Mouse (Mus musculus): ENCODE measurements at regions not wholly inside any gene's neighbourhood (a gene's known extent, or its start where the extent isn't known, plus 50 kb on each side); places are given as distances from the start of the nearest gene placed in this dataset.

- H3K9me3 ChIP-seq, result no peaks in the 10 kb centered on the region
- H3K36me3 ChIP-seq, result no peaks in the 10 kb centered on the region
- peaks cover 6% of the 10 kb centered on the region for H3K4me1 ChIP-seq (replicated peaks)
- WGBS, result 93% methylated on average over 3 of the region's 3 CpGs
- H3K4me2 ChIP-seq, result no peak overlapping the region
- ATAC-seq (ENCODE audit: insufficient number of reproducible peaks, insufficient read depth, low FRiP score, low TSS enrichment, low read depth), result no peak
- H3K27me3 ChIP-seq, result no peaks in the 10 kb centered on the region
- H3K27ac ChIP-seq, result no peak overlapping the region
- H3K9ac ChIP-seq (replicated peaks), result no peak overlapping the region
- no peak overlapping the region for H3K4me3 ChIP-seq (replicated peaks)
These were observed 179.7 kb upstream of the Lpp start for GRCm38 (mm10) chr16:24213577-24213976.

- 83% methylated on average over 2 of the region's 2 CpGs for WGBS
These were observed 180.6 kb upstream of the Lpp start for GRCm38 (mm10) chr16:24212702-24213101.

GRCm38 (mm10) chr16:24211588-24211987 lies 181.7 kb upstream of the Lpp start:
- no peak overlapping the region for H3K4me3 ChIP-seq (replicated peaks)
- no peaks in the 10 kb centered on the region for H3K36me3 ChIP-seq
- no peak overlapping the region for H3K9ac ChIP-seq (replicated peaks)
- no peak overlapping the region for H3K4me2 ChIP-seq
- 91% methylated on average over 1 of the region's 1 CpGs for WGBS
- no peaks in the 10 kb centered on the region for H3K4me1 ChIP-seq (replicated peaks)
- H3K9me3 ChIP-seq, result no peaks in the 10 kb centered on the region
- ATAC-seq (ENCODE audit: insufficient number of reproducible peaks, insufficient read depth, low FRiP score, low TSS enrichment, low read depth), result no peak
- no peak overlapping the region for H3K27ac ChIP-seq
- H3K27me3 ChIP-seq, result no peaks in the 10 kb centered on the region

More at GRCm38 (mm10) chr16:24212702-24213101, 180.6 kb upstream of the Lpp start:
- no peaks in the 10 kb centered on the region for H3K9me3 ChIP-seq
- no peak overlapping the region for H3K4me2 ChIP-seq
- H3K4me3 ChIP-seq (replicated peaks), result no peak overlapping the region
- ATAC-seq (ENCODE audit: insufficient number of reproducible peaks, insufficient read depth, low FRiP score, low TSS enrichment, low read depth), result no peak
- H3K9ac ChIP-seq (replicated peaks), result no peak overlapping the region
- H3K4me1 ChIP-seq (replicated peaks), result no peaks in the 10 kb centered on the region
- no peak overlapping the region for H3K27ac ChIP-seq
- no peaks in the 10 kb centered on the region for H3K36me3 ChIP-seq
- H3K27me3 ChIP-seq, result no peaks in the 10 kb centered on the region

- no peaks in the 10 kb centered on the region for H3K9me3 ChIP-seq
- no peak overlapping the region for H3K4me3 ChIP-seq (replicated peaks)
- peaks cover 13% of the 10 kb centered on the region for H3K4me1 ChIP-seq (replicated peaks)
- 49% methylated on average over 2 of the region's 2 CpGs for WGBS
- H3K36me3 ChIP-seq, result no peaks in the 10 kb centered on the region
- no peak overlapping the region for H3K9ac ChIP-seq (replicated peaks)
- no peaks in the 10 kb centered on the region for H3K27me3 ChIP-seq
- ATAC-seq (ENCODE audit: insufficient number of reproducible peaks, insufficient read depth, low FRiP score, low TSS enrichment, low read depth), result no peak
- H3K27ac ChIP-seq, result no peak overlapping the region
- no peak overlapping the region for H3K4me2 ChIP-seq
These were observed 184.4 kb upstream of the Lpp start for GRCm38 (mm10) chr16:24208876-24209275.

- Histone ChIP-seq H3K27ac (no peak overlapping the region), H3K4me3 (replicated peaks) (no peak overlapping the region), H3K9me3 (no peaks in the 10 kb centered on the region), H3K9ac (replicated peaks) (no peak overlapping the region), H3K4me2 (no peak overlapping the region), H3K27me3 (no peaks in the 10 kb centered on the region), H3K36me3 (no peaks in the 10 kb centered on the region), H3K4me1 (replicated peaks) (peaks cover 13% of the 10 kb centered on the region)
- 96% methylated on average over 2 of the region's 2 CpGs for WGBS
- ATAC-seq (ENCODE audit: insufficient number of reproducible peaks, insufficient read depth, low FRiP score, low TSS enrichment, low read depth), result no peak
These were observed 185.2 kb upstream of the Lpp start for GRCm38 (mm10) chr16:24208118-24208517.

GRCm38 (mm10) chr16:24207056-24207455 lies 186.3 kb upstream of the Lpp start:
- H3K27ac ChIP-seq, result no peak overlapping the region
- H3K27me3 ChIP-seq, result no peaks in the 10 kb centered on the region
- no peaks in the 10 kb centered on the region for H3K36me3 ChIP-seq
- H3K9ac ChIP-seq (replicated peaks), result no peak overlapping the region
- no peak overlapping the region for H3K4me2 ChIP-seq
- no peaks in the 10 kb centered on the region for H3K9me3 ChIP-seq
- ATAC-seq (ENCODE audit: insufficient number of reproducible peaks, insufficient read depth, low FRiP score, low TSS enrichment, low read depth), result no peak
- WGBS, result 68% methylated on average over 4 of the region's 4 CpGs
- H3K4me3 ChIP-seq (replicated peaks), result no peak overlapping the region
- H3K4me1 ChIP-seq (replicated peaks), result peaks cover 13% of the 10 kb centered on the region

GRCm38 (mm10) chr16:24206461-24206861 lies 186.8 kb upstream of the Lpp start:
- Histone ChIP-seq H3K4me3 (replicated peaks) (no peak overlapping the region), H3K27ac (no peak overlapping the region), H3K9ac (replicated peaks) (no peak overlapping the region), H3K9me3 (no peaks in the 10 kb centered on the region), H3K27me3 (no peaks in the 10 kb centered on the region), H3K4me2 (no peak overlapping the region), H3K4me1 (replicated peaks) (peaks cover 13% of the 10 kb centered on the region), H3K36me3 (no peaks in the 10 kb centered on the region)
- 85% methylated on average over 4 of the region's 4 CpGs for WGBS
- ATAC-seq (ENCODE audit: insufficient number of reproducible peaks, insufficient read depth, low FRiP score, low TSS enrichment, low read depth), result no peak

- Histone ChIP-seq H3K4me3 (replicated peaks) (no peak overlapping the region), H3K27me3 (no peaks in the 10 kb centered on the region), H3K9ac (replicated peaks) (no peak overlapping the region), H3K9me3 (no peaks in the 10 kb centered on the region), H3K4me1 (replicated peaks) (peaks cover 13% of the 10 kb centered on the region), H3K4me2 (no peak overlapping the region), H3K27ac (no peak overlapping the region), H3K36me3 (no peaks in the 10 kb centered on the region)
- ATAC-seq (ENCODE audit: insufficient number of reproducible peaks, insufficient read depth, low FRiP score, low TSS enrichment, low read depth), result no peak
- WGBS, result 24% methylated on average over 5 of the region's 5 CpGs
These were observed 187.7 kb upstream of the Lpp start for GRCm38 (mm10) chr16:24205594-24205993.

GRCm38 (mm10) chr16:24204064-24204730 lies 189.1 kb upstream of the Lpp start:
- Histone ChIP-seq H3K4me1 (replicated peaks) (peaks cover 13% of the 10 kb centered on the region), H3K27ac (no peak overlapping the region), H3K4me3 (replicated peaks) (no peak overlapping the region), H3K36me3 (no peaks in the 10 kb centered on the region), H3K9ac (replicated peaks) (no peak overlapping the region), H3K9me3 (no peaks in the 10 kb centered on the region), H3K4me2 (no peak overlapping the region), H3K27me3 (no peaks in the 10 kb centered on the region)
- 79% methylated on average over 4 of the region's 4 CpGs for WGBS
- no peak for ATAC-seq (ENCODE audit: insufficient number of reproducible peaks, insufficient read depth, low FRiP score, low TSS enrichment, low read depth)

GRCm38 (mm10) chr16:24202653-24203052 lies 190.7 kb upstream of the Lpp start:
- no peaks in the 10 kb centered on the region for H3K36me3 ChIP-seq
- no peak overlapping the region for H3K9ac ChIP-seq (replicated peaks)
- no peak for ATAC-seq (ENCODE audit: insufficient number of reproducible peaks, insufficient read depth, low FRiP score, low TSS enrichment, low read depth)
- H3K27me3 ChIP-seq, result no peaks in the 10 kb centered on the region
- no peak overlapping the region for H3K27ac ChIP-seq
- WGBS, result 87% methylated on average over 5 of the region's 5 CpGs
- H3K9me3 ChIP-seq, result no peaks in the 10 kb centered on the region
- H3K4me2 ChIP-seq, result no peak overlapping the region
- peaks cover 17% of the 10 kb centered on the region for H3K4me1 ChIP-seq (replicated peaks)
- no peak overlapping the region for H3K4me3 ChIP-seq (replicated peaks)

- Histone ChIP-seq H3K27ac (no peak overlapping the region), H3K36me3 (no peaks in the 10 kb centered on the region), H3K4me3 (replicated peaks) (no peak overlapping the region), H3K9me3 (no peaks in the 10 kb centered on the region), H3K27me3 (no peaks in the 10 kb centered on the region), H3K9ac (replicated peaks) (no peak overlapping the region), H3K4me1 (replicated peaks) (peaks cover 19% of the 10 kb centered on the region), H3K4me2 (no peak overlapping the region)
- WGBS, result 89% methylated on average over 7 of the region's 7 CpGs
- ATAC-seq (ENCODE audit: insufficient number of reproducible peaks, insufficient read depth, low FRiP score, low TSS enrichment, low read depth), result no peak
These were observed 191.9 kb upstream of the Lpp start for GRCm38 (mm10) chr16:24201455-24201854.

- Histone ChIP-seq H3K27ac (no peak overlapping the region), H3K36me3 (no peaks in the 10 kb centered on the region), H3K4me2 (no peak overlapping the region), H3K9ac (replicated peaks) (no peak overlapping the region), H3K4me1 (replicated peaks) (peaks cover 9% of the 10 kb centered on the region), H3K4me3 (replicated peaks) (no peak overlapping the region), H3K27me3 (no peaks in the 10 kb centered on the region), H3K9me3 (no peaks in the 10 kb centered on the region)
- WGBS, result 91% methylated on average over 5 of the region's 5 CpGs
- no peak for ATAC-seq (ENCODE audit: insufficient number of reproducible peaks, insufficient read depth, low FRiP score, low TSS enrichment, low read depth)
These were observed 193.1 kb upstream of the Lpp start for GRCm38 (mm10) chr16:24200200-24200599.

Data from limb, embryonic 12.5 days (tissue).